Mouse (Mus musculus) MEL (cell line): ENCODE measurements around the gene Fto. TPM values are rescaled to one million over a fixed set of nuclear protein-coding genes. Genes with fewer than 3 reads are reported as not detected.

ENCODE experiments used
- DNase-seq: peaks from one replicate; pipeline ENCODE4 v3.0.0; 2011; ENCODE audit warnings: low read depth, low spot score
- H3K27ac ChIP-seq: 2 replicates; pipeline ENCODE4 v1.5.1; 2012; ENCODE audit warnings: low read depth, mild to moderate bottlenecking, control low read depth, low read length, moderate library complexity; ENCODE audit not compliant: control insufficient read depth
- H3K27me3 ChIP-seq, 2 experiments: fragments of 150-350 bp in 1 of 2; sonication (generic) in 1 of 2; 2 replicates each; pipeline ENCODE4 v1.6.1; 2012; ENCODE audit warnings: low read length in 2 of 2, mild to moderate bottlenecking in 2 of 2, improper control_type of control experiment in 1 of 2, moderate library complexity in 1 of 2; ENCODE audit not compliant: insufficient read depth in 2 of 2, control insufficient read depth in 1 of 2
- H3K36me3 ChIP-seq, 2 experiments: 2 replicates each; pipeline ENCODE4 v1.6.1; 2012 to 2014; ENCODE audit warnings: low read length in 2 of 2, improper control_type of control experiment in 1 of 2, inconsistent platforms in 1 of 2, mild to moderate bottlenecking in 1 of 2; ENCODE audit not compliant: insufficient read depth in 2 of 2, control insufficient read depth in 1 of 2
- H3K4me1 ChIP-seq, 2 experiments: fragments of 150-350 bp in 1 of 2; sonication (generic) in 1 of 2; 2 replicates each; pipeline ENCODE4 v1.6.1; 2012; ENCODE audit warnings: low read length in 2 of 2, improper control_type of control experiment in 1 of 2, mild to moderate bottlenecking in 1 of 2; ENCODE audit not compliant: insufficient read depth in 2 of 2, control insufficient read depth in 1 of 2
- H3K4me3 ChIP-seq, 2 experiments: fragments of 150-350 bp in 1 of 2; sonication (generic) in 1 of 2; 2 replicates each; pipeline ENCODE4 v1.5.1; 2012; ENCODE audit warnings: low read depth in 2 of 2, low read length in 2 of 2, mild to moderate bottlenecking in 2 of 2, moderate library complexity in 2 of 2, control low read depth in 1 of 2, improper control_type of control experiment in 1 of 2; ENCODE audit not compliant: control insufficient read depth in 1 of 2, insufficient read depth in 1 of 2
- H3K79me2 ChIP-seq: 2 replicates; pipeline ENCODE4 v1.6.1; 2012; ENCODE audit warnings: mild to moderate bottlenecking, low read length, moderate library complexity; ENCODE audit not compliant: control insufficient read depth, poor library complexity, insufficient read depth
- H3K9ac ChIP-seq: 2 replicates; pipeline ENCODE4 v1.6.1; 2012; ENCODE audit warnings: low read depth, mild to moderate bottlenecking, control low read depth, low read length, moderate library complexity; ENCODE audit not compliant: control insufficient read depth, poor library complexity, severe bottlenecking
- H3K9me3 ChIP-seq: fragments of 150-350 bp; sonication (generic); replicated peaks from 2 replicates; pipeline ENCODE4 v1.6.1; 2012; ENCODE audit warnings: mild to moderate bottlenecking, low read length, improper control_type of control experiment, moderate library complexity; ENCODE audit not compliant: insufficient read depth
- CHD2 ChIP-seq: IDR thresholded peaks from 2 replicates; pipeline ENCODE4 v1.6.1; 2011; ENCODE audit warnings: low read length, improper control_type of control experiment
- ELF1 ChIP-seq: IDR thresholded peaks from 2 replicates; pipeline ENCODE4 v1.6.1; 2014; ENCODE audit warnings: low read depth, mild to moderate bottlenecking, inconsistent platforms, low read length, improper control_type of control experiment, moderate library complexity
- EP300 ChIP-seq, 2 experiments: IDR thresholded peaks; 2 replicates each; pipeline ENCODE4 v1.6.1; 2011; ENCODE audit warnings: improper control_type of control experiment in 2 of 2, low read length in 2 of 2, low read depth in 1 of 2, mild to moderate bottlenecking in 1 of 2
- ETS1 ChIP-seq: IDR thresholded peaks from 2 replicates; pipeline ENCODE4 v1.6.1; 2012; ENCODE audit warnings: low read depth, mild to moderate bottlenecking, inconsistent platforms, low read length, improper control_type of control experiment, moderate library complexity
- GABPA ChIP-seq: IDR thresholded peaks from 2 replicates; pipeline ENCODE4 v1.6.1; 2012; ENCODE audit warnings: low read depth, mild to moderate bottlenecking, inconsistent platforms, low read length, improper control_type of control experiment, moderate library complexity
- HCFC1 ChIP-seq: IDR thresholded peaks from 2 replicates; pipeline ENCODE4 v1.6.1; 2012; ENCODE audit warnings: low read depth, mild to moderate bottlenecking, inconsistent platforms, low read length, improper control_type of control experiment, moderate library complexity
- JUND ChIP-seq: IDR thresholded peaks from 2 replicates; pipeline ENCODE4 v1.6.1; 2011; ENCODE audit warnings: low read depth, mild to moderate bottlenecking, improper control_type of control experiment, low read length
- KAT2A ChIP-seq: conservative IDR thresholded peaks from 2 replicates; pipeline ENCODE4 v1.6.1; 2012; ENCODE audit warnings: low read depth, low read length, improper control_type of control experiment, inconsistent platforms
- MAFK ChIP-seq: IDR thresholded peaks from 2 replicates; pipeline ENCODE4 v1.6.1; 2011; ENCODE audit warnings: low read depth, mild to moderate bottlenecking, low read length, improper control_type of control experiment, borderline replicate concordance
- MAX ChIP-seq: IDR thresholded peaks from 2 replicates; pipeline ENCODE4 v1.6.1; 2011; ENCODE audit warnings: low read length, improper control_type of control experiment
- MXI1 ChIP-seq: IDR thresholded peaks from 2 replicates; pipeline ENCODE4 v1.6.1; 2011; ENCODE audit warnings: mild to moderate bottlenecking, low read depth, low read length, improper control_type of control experiment
- NELFE ChIP-seq: IDR thresholded peaks from 2 replicates; pipeline ENCODE4 v1.6.1; 2011; ENCODE audit warnings: low read depth, low read length, improper control_type of control experiment
- RCOR1 ChIP-seq: IDR thresholded peaks from 2 replicates; pipeline ENCODE4 v1.6.1; 2012; ENCODE audit warnings: low read depth, mild to moderate bottlenecking, inconsistent platforms, low read length, improper control_type of control experiment
- SIN3A ChIP-seq: IDR thresholded peaks from 2 replicates; pipeline ENCODE4 v1.6.1; 2012; ENCODE audit warnings: low read length, improper control_type of control experiment, inconsistent platforms
- SMC3 ChIP-seq: IDR thresholded peaks from 2 replicates; pipeline ENCODE4 v1.6.1; 2011; ENCODE audit warnings: low read depth, low read length, improper control_type of control experiment
- TCF12 ChIP-seq: IDR thresholded peaks from 2 replicates; pipeline ENCODE4 v1.6.1; 2014; ENCODE audit warnings: low read depth, mild to moderate bottlenecking, inconsistent platforms, low read length, improper control_type of control experiment, moderate library complexity
- USF1 ChIP-seq: IDR thresholded peaks from 2 replicates; pipeline ENCODE4 v1.6.1; 2014; ENCODE audit warnings: low read depth, mild to moderate bottlenecking, inconsistent platforms, low read length, improper control_type of control experiment, moderate library complexity
- USF2 ChIP-seq, 2 experiments: IDR thresholded peaks; 2 replicates each; pipeline ENCODE4 v1.6.1; 2011 to 2012; ENCODE audit warnings: improper control_type of control experiment in 2 of 2, low read length in 2 of 2, borderline replicate concordance in 1 of 2, inconsistent platforms in 1 of 2, low read depth in 1 of 2, mild to moderate bottlenecking in 1 of 2; ENCODE audit not compliant: insufficient read depth in 1 of 2
- ZC3H11A ChIP-seq: IDR thresholded peaks from 2 replicates; pipeline ENCODE4 v1.6.1; 2012; ENCODE audit warnings: low read depth, mild to moderate bottlenecking, inconsistent platforms, low read length, improper control_type of control experiment
- ZKSCAN1 ChIP-seq: IDR thresholded peaks from 2 replicates; pipeline ENCODE4 v1.6.1; 2012; ENCODE audit warnings: low read depth, mild to moderate bottlenecking, inconsistent platforms, low read length, improper control_type of control experiment, moderate library complexity
- ZMIZ1 ChIP-seq: IDR thresholded peaks from 2 replicates; pipeline ENCODE4 v1.6.1; 2012; ENCODE audit warnings: low read depth, mild to moderate bottlenecking, inconsistent platforms, low read length, improper control_type of control experiment, moderate library complexity
- ZNF384 ChIP-seq: IDR thresholded peaks from 2 replicates; pipeline ENCODE4 v1.6.1; 2012; ENCODE audit warnings: low read depth, mild to moderate bottlenecking, inconsistent platforms, low read length, improper control_type of control experiment
- polyA plus RNA-seq, 2 experiments: library from polyadenylated mRNA; stranded (reverse) in 1 of 2; unstranded in 1 of 2; fragments of >175 nt in 1 of 2; fragments of >200 nt in 1 of 2; gene quantifications; 2 replicates each; pipeline versions ENCODE4 v1.2.1 to v1.2.4; 2012; ENCODE audit warnings: low replicate concordance in 2 of 2, low read depth in 1 of 2; ENCODE audit not compliant: insufficient read length in 2 of 2, insufficient read depth in 1 of 2, missing spikeins in 1 of 2
- total RNA-seq: library from RNA; depleted of rRNA; stranded (reverse); fragments of 300-350 nt; gene quantifications from 2 replicates; pipeline ENCODE4 v1.2.3, GENCODE M21; 2012

Gene Fto
- total and polyA plus RNA-seq, 3 experiments, result 13.5 to 41.1 TPM; not detected in 1

DNA sequence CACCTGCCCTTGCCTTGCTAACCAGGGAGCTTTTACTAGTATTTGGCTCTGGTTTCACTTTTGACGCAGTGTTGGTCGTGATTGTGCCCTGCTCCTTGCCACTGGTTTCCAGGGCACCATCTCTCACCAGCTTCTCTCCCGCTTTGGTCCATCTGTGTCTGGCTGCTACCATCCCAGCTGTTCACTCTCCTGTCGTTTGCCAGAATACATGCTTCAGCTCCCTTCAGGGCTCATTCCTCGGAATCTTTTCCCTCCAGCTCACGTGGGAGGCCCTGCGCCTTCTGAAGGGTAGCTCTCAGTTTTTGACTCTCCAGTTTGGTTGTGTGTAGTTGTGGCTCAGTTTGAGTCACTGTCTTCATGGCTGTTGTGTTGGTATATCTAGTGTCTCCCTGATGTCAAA, 37.3 kb downstream of the Fto start:
- H3K27ac ChIP-seq, result no peak overlapping the region
- TF ChIP-seq USF2 (IDR thresholded peaks at IDR 0.05; ENCODE audit: borderline replicate concordance in 1 of 2, insufficient read depth in 1 of 2, low read depth in 1 of 2, low read length in 2 of 2), result no peak
- no peak for TF ChIP-seq TCF12
- TF ChIP-seq MXI1, result no peak
- no peak for TF ChIP-seq GABPA
- TF ChIP-seq JUND, result no peak
- TF ChIP-seq ZC3H11A, result no peak
- no peak for TF ChIP-seq MAFK
- TF ChIP-seq ELF1, result no peak
- TF ChIP-seq SMC3, result no peak
- TF ChIP-seq KAT2A, result no peak
- TF ChIP-seq MAX, result no peak
- no peak for TF ChIP-seq ETS1
- TF ChIP-seq NELFE, result no peak
- no peak for TF ChIP-seq USF1
- no peak for TF ChIP-seq ZKSCAN1
- no peak for TF ChIP-seq EP300 (IDR thresholded peaks at IDR 0.05; ENCODE audit: low read depth in 1 of 2, low read length in 2 of 2)
- no peak for TF ChIP-seq CHD2
- no peak for TF ChIP-seq HCFC1
- TF ChIP-seq ZMIZ1, result no peak
- peaks cover 0 to 9% of the 10 kb centered on the region in 2 experiments; a peak in 3 of 4 replicates for H3K36me3 ChIP-seq
- DNase-seq, result no peak
- no peak overlapping the region for H3K4me3 ChIP-seq
- H3K27me3 ChIP-seq, result no peaks in the 10 kb centered on the region
- no peaks in the 10 kb centered on the region for H3K9me3 ChIP-seq
- peaks cover 3% of the 10 kb centered on the region; the same call in 1 of the 2 replicates for H3K79me2 ChIP-seq
- H3K4me1 ChIP-seq, result peaks cover 3 to 19% of the 10 kb centered on the region in 2 experiments
- H3K9ac ChIP-seq, result no peak overlapping the region

DNA sequence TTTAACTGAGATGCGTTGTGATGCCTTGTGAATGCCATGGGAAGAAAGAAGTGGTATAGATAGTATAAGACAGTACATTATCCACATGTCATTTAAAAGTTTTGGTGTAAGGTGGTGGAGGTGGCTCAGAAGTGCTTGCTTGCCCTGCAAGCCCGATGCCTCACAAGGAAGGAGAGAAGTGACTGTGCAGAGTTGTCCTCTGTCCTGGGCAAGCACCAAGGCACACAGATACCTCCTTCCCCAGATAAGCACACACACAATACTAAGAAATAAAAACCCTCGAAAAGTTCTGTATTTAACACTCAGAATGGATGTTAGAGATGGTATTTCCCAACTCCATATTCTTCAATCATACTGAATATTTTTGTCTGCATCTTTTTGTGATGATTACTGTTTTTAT, 39.3 kb downstream of the Fto start:
- Histone ChIP-seq H3K79me2 (peaks cover 3% of the 10 kb centered on the region; the same call in 1 of the 2 replicates), H3K36me3 (peaks cover 0 to 9% of the 10 kb centered on the region in 2 experiments; a peak in 3 of 4 replicates)
- TF ChIP-seq SIN3A (0 out of 2 replicates have a peak, but pooled peaks have one; percentile 27), MAFK (no peak), RCOR1 (no peak), ZMIZ1 (no peak), ZNF384 (no peak), CHD2 (no peak), USF1 (no peak)
- TF ChIP-seq, all 39 proteins: peak for 1
- no peaks in the 10 kb centered on the region for H3K27me3 ChIP-seq
- H3K4me3 ChIP-seq, result no peak overlapping the region
- H3K27ac ChIP-seq, result no peak overlapping the region
- no peaks in the 10 kb centered on the region for H3K9me3 ChIP-seq
- H3K4me1 ChIP-seq, result peaks cover 3 to 19% of the 10 kb centered on the region in 2 experiments
- H3K9ac ChIP-seq, result no peak overlapping the region
- peak; percentile 55 for DNase-seq
